Mouse (Mus musculus) myocyte (in vitro differentiated cells): ENCODE measurements around the gene Mvp.

Source experiments
- CEBPB ChIP-seq: IDR thresholded peaks from 2 replicates; pipeline ENCODE4 v1.6.1; 2011; ENCODE audit warnings: mild to moderate bottlenecking, moderate library complexity; ENCODE audit not compliant: poor library complexity, insufficient read depth, severe bottlenecking
- E2F4 ChIP-seq: IDR thresholded peaks from one replicate; pipeline ENCODE4 v1.6.1; 2011; ENCODE audit warnings: mild to moderate bottlenecking, control low read depth, moderate library complexity; ENCODE audit not compliant: insufficient read depth
- MAX ChIP-seq: IDR thresholded peaks from one replicate; pipeline ENCODE4 v1.6.1; 2011; ENCODE audit warnings: low read depth, mild to moderate bottlenecking, control low read depth
- MYOD1 ChIP-seq, 3 experiments: IDR thresholded peaks; one replicate each; pipeline ENCODE4 v1.6.1; 2011; ENCODE audit warnings: control low read depth in 2 of 3, low read depth in 2 of 3, mild to moderate bottlenecking in 2 of 3, moderate library complexity in 1 of 3; ENCODE audit not compliant: insufficient read length in 2 of 3, control insufficient read depth in 1 of 3
- MYOG ChIP-seq, 3 experiments: IDR thresholded peaks; one replicate each; pipeline ENCODE4 v1.6.1; 2011; ENCODE audit warnings: control low read depth in 2 of 3, low read depth in 2 of 3, mild to moderate bottlenecking in 2 of 3; ENCODE audit not compliant: insufficient read length in 2 of 3, control insufficient read depth in 1 of 3, insufficient read depth in 1 of 3
- POLR2A ChIP-seq: IDR thresholded peaks from one replicate; pipeline ENCODE4 v1.6.1; 2011; ENCODE audit warnings: low read depth, mild to moderate bottlenecking, control low read depth, moderate library complexity; ENCODE audit not compliant: insufficient read length
- POLR2AphosphoS2 ChIP-seq: IDR thresholded peaks from one replicate; pipeline ENCODE4 v1.6.1; 2011; ENCODE audit warnings: low read depth, control low read depth; ENCODE audit not compliant: insufficient read length
- REST ChIP-seq: IDR thresholded peaks from one replicate; pipeline ENCODE4 v1.6.1; 2011; ENCODE audit warnings: mild to moderate bottlenecking, control low read depth, moderate library complexity; ENCODE audit not compliant: insufficient read depth, insufficient read length
- SRF ChIP-seq: IDR thresholded peaks from one replicate; pipeline ENCODE4 v1.6.1; 2011; ENCODE audit warnings: low read depth; ENCODE audit not compliant: control insufficient read depth, insufficient read length
- TCF12 ChIP-seq: IDR thresholded peaks from one replicate; pipeline ENCODE4 v1.6.1; 2011; ENCODE audit warnings: mild to moderate bottlenecking, control low read depth; ENCODE audit not compliant: poor library complexity, insufficient read depth, severe bottlenecking
- USF1 ChIP-seq: IDR thresholded peaks from one replicate; pipeline ENCODE4 v1.6.1; 2011; ENCODE audit warnings: low read depth, mild to moderate bottlenecking, control low read depth, moderate library complexity

- TF ChIP-seq REST (no peak), POLR2A (no peak), MYOD1 (IDR thresholded peaks at IDR 0.05; ENCODE audit: control insufficient read depth in 1 of 3, insufficient read length in 2 of 3, low read depth in 2 of 3) (no peak), MYOG (IDR thresholded peaks at IDR 0.05; ENCODE audit: control insufficient read depth in 1 of 3, insufficient read depth in 1 of 3, insufficient read length in 2 of 3, low read depth in 2 of 3) (no peak), CEBPB (no peak), MAX (no peak), TCF12 (no peak), E2F4 (no peak), USF1 (no peak), POLR2AphosphoS2 (no peak), SRF (no peak)
These were observed 47.1 kb downstream of the Mvp start for GRCm38 (mm10) chr7:126967361-126967760.
